8 mouse cellular contexts compared by ENCODE assay signal in the genomic region with DNA sequence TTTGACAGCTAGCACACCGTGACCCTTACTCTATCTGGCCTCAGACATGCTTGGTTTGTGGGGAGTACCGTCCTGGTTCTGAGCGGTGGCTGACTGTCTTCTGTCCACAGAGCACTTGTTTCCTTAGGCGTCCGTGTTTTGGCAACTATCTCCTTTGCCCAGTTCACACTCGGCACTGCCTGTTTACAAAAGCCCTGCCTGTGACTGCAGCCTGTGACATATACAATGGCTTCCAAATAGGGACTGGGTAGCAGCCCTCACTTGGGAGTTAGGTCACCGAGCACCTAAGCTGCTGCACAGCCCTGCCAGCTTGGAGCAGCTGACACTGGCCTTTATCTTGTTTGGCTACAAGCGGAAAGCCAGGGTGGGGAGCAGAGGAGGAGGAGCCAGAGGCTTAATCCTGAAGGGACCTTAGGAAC.
DNase-seq lines count a peak whose midpoint lies in the region; ATAC-seq and TF ChIP-seq lines count a peak whose summit lies in the region.

No protein-coding gene starts in this region.

- TF ChIP-seq POLR2A in cerebellum, adult 2 months (IDR thresholded peaks at IDR 0.05; ENCODE audit: borderline replicate concordance, insufficient read depth, low read length) = peak; percentile 40; the same call in 1 of the 2 replicates

- peak overlapping the region; percentile 32; the same call in 1 of the 2 replicates for H3K27ac ChIP-seq in cerebellum, adult 2 months (ENCODE audit: insufficient read depth, low read length)
- peak overlapping the region; percentile 75 for H3K27ac ChIP-seq in heart, embryonic 10.5 days
- H3K27ac ChIP-seq in lung, postnatal 0 days (ENCODE audit: low read length) = no peak overlapping the region
- H3K27ac ChIP-seq in stomach, embryonic 15.5 days = no peak overlapping the region

- H3K9me3 ChIP-seq in heart, embryonic 10.5 days = no peaks in the 10 kb centered on the region
- no peaks in the 10 kb centered on the region for H3K9me3 ChIP-seq in lung, postnatal 0 days (ENCODE audit: low read length)
- no peaks in the 10 kb centered on the region for H3K9me3 ChIP-seq in stomach, embryonic 15.5 days

- peak; percentile 64 for ATAC-seq in lung, postnatal 0 days
- peak; percentile 39; the same call in 1 of the 2 replicates for ATAC-seq in stomach, embryonic 15.5 days (ENCODE audit: insufficient read depth, low FRiP score, low read depth)
- ATAC-seq in monocyte, adult 5-6 weeks (replicated peaks; ENCODE audit: insufficient number of reproducible peaks, low FRiP score, low TSS enrichment, poor library complexity, severe bottlenecking) = no peak

- TF ChIP-seq EP300 in lung, postnatal 0 days (IDR thresholded peaks at IDR 0.05) = no peak

- H3K27me3 ChIP-seq in cerebellum, adult 2 months (ENCODE audit: control insufficient read depth, insufficient read depth, low read length) = no peaks in the 10 kb centered on the region
- no peaks in the 10 kb centered on the region for H3K27me3 ChIP-seq in heart, embryonic 10.5 days (ENCODE audit: insufficient read depth, poor library complexity, severe bottlenecking)
- H3K27me3 ChIP-seq in lung, postnatal 0 days (replicated peaks; ENCODE audit: insufficient read depth, low read length) = no peaks in the 10 kb centered on the region
- no peaks in the 10 kb centered on the region for H3K27me3 ChIP-seq in stomach, embryonic 15.5 days (replicated peaks)

- DNase-seq in adrenal gland, postnatal 14 days = peak; percentile 39
- DNase-seq in adrenal gland, adult 18-20 months (ENCODE audit: low spot score in 2 of 2) = no peak
- DNase-seq in cerebellum, adult 2 months = peak; percentile 72 to 74
- DNase-seq in heart, embryonic 10.5 days (ENCODE audit: low spot score) = no peak
- DNase-seq in lung, postnatal 0 days (ENCODE audit: low spot score) = peak; percentile 38
- DNase-seq in kidney, postnatal 14 days = no peak

- no peaks in the 10 kb centered on the region for H3K36me3 ChIP-seq in heart, embryonic 10.5 days
- H3K36me3 ChIP-seq in lung, postnatal 0 days (ENCODE audit: insufficient read depth, low read length) = no peaks in the 10 kb centered on the region
- H3K36me3 ChIP-seq in stomach, embryonic 15.5 days = no peaks in the 10 kb centered on the region

- WGBS in cerebellum, adult 2 months = 4% methylated on average over 8 of the region's 8 CpGs
- 5% methylated on average over 8 of the region's 8 CpGs for WGBS in heart, embryonic 10.5 days
- WGBS in lung, postnatal 0 days = 9% methylated on average over 8 of the region's 8 CpGs
- 13% methylated on average over 8 of the region's 8 CpGs for WGBS in stomach, embryonic 15.5 days

- no peak for TF ChIP-seq CTCF in cerebellum, adult 2 months (IDR thresholded peaks at IDR 0.05; ENCODE audit: borderline replicate concordance, insufficient read depth, low read depth, low read length)
- no peak for TF ChIP-seq CTCF in lung, postnatal 0 days (IDR thresholded peaks at IDR 0.05)

- peak overlapping the region; percentile 50 for H3K4me3 ChIP-seq in cerebellum, adult 2 months (replicated peaks; ENCODE audit: insufficient read depth, low read depth, low read length)
- peak overlapping the region; percentile 46 for H3K4me3 ChIP-seq in heart, embryonic 10.5 days
- no peak overlapping the region for H3K4me3 ChIP-seq in lung, postnatal 0 days (ENCODE audit: low read depth, low read length)
- H3K4me3 ChIP-seq in stomach, embryonic 15.5 days (replicated peaks) = no peak overlapping the region

- H3K9ac ChIP-seq in lung, postnatal 0 days (replicated peaks; ENCODE audit: low read depth) = no peak overlapping the region
- H3K9ac ChIP-seq in stomach, embryonic 15.5 days = no peak overlapping the region

- no peak overlapping the region; the same call in 1 of the 2 replicates for H3K4me2 ChIP-seq in lung, postnatal 0 days (replicated peaks; ENCODE audit: low read depth, low read length)
- H3K4me2 ChIP-seq in stomach, embryonic 15.5 days = 0 out of 2 replicates have a peak overlapping the region, but pooled peaks have one; percentile 2

- H3K4me1 ChIP-seq in cerebellum, adult 2 months (ENCODE audit: control insufficient read depth, insufficient read depth, low read length) = peaks cover 6% of the 10 kb centered on the region
- H3K4me1 ChIP-seq in heart, embryonic 10.5 days = peaks cover 20% of the 10 kb centered on the region
- H3K4me1 ChIP-seq in lung, postnatal 0 days (ENCODE audit: insufficient read depth, low read depth, low read length) = peaks cover 3% of the 10 kb centered on the region; the same call in 1 of the 2 replicates
- peaks cover 3% of the 10 kb centered on the region; the same call in 1 of the 2 replicates for H3K4me1 ChIP-seq in stomach, embryonic 15.5 days

Comparison
In these comparisons a context has a peak if more than half of its experiments do, and no peak if none do; other contexts are left out.
1. DNase-seq: peak in adrenal gland, postnatal 14 days (single experiment), cerebellum, adult 2 months (2 of 2) and lung, postnatal 0 days (single experiment); none in adrenal gland, adult 18-20 months (0 of 2), heart, embryonic 10.5 days (single experiment) and kidney, postnatal 14 days (single experiment).
2. H3K27ac ChIP-seq: peak in cerebellum, adult 2 months (single experiment) and heart, embryonic 10.5 days (single experiment); none in lung, postnatal 0 days (single experiment) and stomach, embryonic 15.5 days (single experiment).
3. H3K4me3 ChIP-seq: peak in cerebellum, adult 2 months (single experiment) and heart, embryonic 10.5 days (single experiment); none in lung, postnatal 0 days (single experiment) and stomach, embryonic 15.5 days (single experiment).